Mouse (Mus musculus) kidney, embryonic 16.5 days (tissue): ENCODE measurements at regions not wholly inside any gene's neighbourhood (a gene's known extent, or its start where the extent isn't known, plus 50 kb on each side); places are given as distances from the start of the nearest gene placed in this dataset.

Source experiments
- ATAC-seq: fragments of 200-750 bp; cut with Nextera tagmentation; 2 replicates; pipeline ENCODE4 v1.8.0; 2017; ENCODE audit warnings: moderate TSS enrichment; ENCODE audit not compliant: low FRiP score, low TSS enrichment
- H3K27ac ChIP-seq: fragments of 300-500 bp; sonication (generic); 2 replicates; pipeline ENCODE4 v1.5.1; 2014; ENCODE audit warnings: low read length
- H3K27me3 ChIP-seq: fragments of 300-500 bp; sonication (generic); 2 replicates; pipeline ENCODE4 v1.6.1; 2014; ENCODE audit warnings: low read length, control low read depth, mixed read lengths; ENCODE audit not compliant: insufficient read depth
- H3K36me3 ChIP-seq: fragments of 300-500 bp; sonication (generic); 2 replicates; pipeline ENCODE4 v1.6.1; 2014; ENCODE audit warnings: low read length, control low read depth, mixed read lengths; ENCODE audit not compliant: insufficient read depth
- H3K4me1 ChIP-seq: fragments of 300-500 bp; sonication (generic); 2 replicates; pipeline ENCODE4 v1.6.1; 2014; ENCODE audit warnings: low read length, control low read depth, mixed read lengths; ENCODE audit not compliant: insufficient read depth
- H3K4me2 ChIP-seq: fragments of 300-500 bp; sonication (generic); replicated peaks from 2 replicates; pipeline ENCODE4 v1.6.1; 2014; ENCODE audit warnings: low read depth, low read length
- H3K4me3 ChIP-seq: fragments of 300-500 bp; sonication (generic); 2 replicates; pipeline ENCODE4 v1.5.1; 2014; ENCODE audit warnings: mild to moderate bottlenecking, low read length
- H3K9ac ChIP-seq: fragments of 300-500 bp; sonication (generic); replicated peaks from 2 replicates; pipeline ENCODE4 v1.6.1; 2014; ENCODE audit warnings: low read length
- H3K9me3 ChIP-seq: fragments of 300-500 bp; sonication (generic); 2 replicates; pipeline ENCODE4 v1.6.1; 2016; ENCODE audit warnings: low read length, control low read depth
- WGBS: fragments of 180-500 bp; shearing (Covaris S2); extraction: QIAGEN DNeasy Blood & Tissue Kit; methylation state at CpG from one replicate; pipeline ENCODE4 v1.1.7; 2014; 5-methylcytosine and 5-hydroxymethylcytosine counted together

DNA sequence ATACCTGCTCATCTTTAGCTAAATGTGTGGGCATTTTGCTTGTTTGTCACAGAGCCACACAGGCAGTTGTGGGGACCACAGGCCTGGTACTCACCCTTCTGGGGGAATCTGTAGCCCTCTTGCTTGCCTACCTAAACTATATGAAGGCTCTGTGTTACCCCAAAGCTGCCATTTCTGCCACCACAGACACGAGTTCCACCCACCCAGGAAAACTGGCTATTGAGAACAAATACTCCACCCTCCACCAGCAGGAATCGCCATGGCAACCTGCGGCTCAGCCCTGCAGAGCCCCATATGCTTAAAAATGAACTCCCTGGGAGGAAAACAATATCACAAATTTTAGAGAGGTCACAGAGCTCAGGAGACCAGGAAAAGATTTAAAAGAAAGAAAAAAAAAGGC, 76.0 kb upstream of the Ywhaq start:
- ATAC-seq: no peak
- no peak overlapping the region for H3K9ac ChIP-seq
- no peak overlapping the region for H3K4me2 ChIP-seq
- H3K4me1 ChIP-seq: 0 out of 2 replicates have a peak, but pooled peaks cover 2% of the 10 kb centered on the region
- 60% methylated on average over 3 of the region's 3 CpGs for WGBS
- H3K27ac ChIP-seq: no peak overlapping the region
- no peaks in the 10 kb centered on the region for H3K9me3 ChIP-seq
- no peak overlapping the region for H3K4me3 ChIP-seq
- no peaks in the 10 kb centered on the region for H3K36me3 ChIP-seq
- H3K27me3 ChIP-seq: no peaks in the 10 kb centered on the region

DNA sequence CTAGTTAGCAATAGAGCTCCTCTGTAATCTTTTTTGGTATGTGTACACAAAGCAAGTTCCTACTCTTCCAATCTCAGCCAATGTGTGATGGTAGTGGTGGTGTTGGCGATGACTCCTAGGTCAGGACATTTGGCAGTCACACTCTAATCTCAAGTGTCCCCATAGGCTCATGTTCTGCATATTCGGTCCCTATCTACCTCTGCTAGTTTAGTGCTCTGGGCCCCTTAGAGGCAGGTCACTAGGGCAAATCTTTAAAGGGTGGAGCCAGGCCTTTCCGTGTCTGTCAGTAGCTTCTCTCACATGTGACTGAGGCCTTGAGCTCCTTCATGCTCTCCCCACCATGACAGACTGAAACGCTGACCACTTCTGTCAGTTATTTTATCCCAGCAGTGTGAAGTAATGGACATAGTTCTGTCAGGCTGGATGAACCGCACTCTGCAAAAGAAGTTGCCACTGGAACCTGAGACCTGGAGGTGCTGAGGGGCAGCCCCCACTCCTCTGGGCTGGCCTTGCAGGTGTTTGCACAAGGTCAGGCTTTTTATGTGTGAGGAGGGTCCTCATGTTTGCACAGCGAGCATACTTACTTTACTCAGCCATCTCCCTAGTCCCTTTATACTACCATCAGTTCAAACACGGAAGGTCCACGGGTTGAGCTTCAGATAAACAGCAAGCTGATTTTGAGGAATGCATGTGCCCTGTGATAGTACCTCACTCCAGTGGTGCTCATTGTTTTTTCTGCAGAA, 75.3 kb upstream of the Ywhaq start:
- WGBS: 57% methylated on average over 8 of the region's 8 CpGs
- H3K9ac ChIP-seq: no peak overlapping the region
- H3K36me3 ChIP-seq: no peaks in the 10 kb centered on the region
- H3K9me3 ChIP-seq: no peaks in the 10 kb centered on the region
- 0 out of 2 replicates have a peak, but pooled peaks cover 2% of the 10 kb centered on the region for H3K4me1 ChIP-seq
- no peak overlapping the region for H3K4me3 ChIP-seq
- H3K27me3 ChIP-seq: no peaks in the 10 kb centered on the region
- H3K27ac ChIP-seq: no peak overlapping the region
- no peak for ATAC-seq
- H3K4me2 ChIP-seq: no peak overlapping the region

DNA sequence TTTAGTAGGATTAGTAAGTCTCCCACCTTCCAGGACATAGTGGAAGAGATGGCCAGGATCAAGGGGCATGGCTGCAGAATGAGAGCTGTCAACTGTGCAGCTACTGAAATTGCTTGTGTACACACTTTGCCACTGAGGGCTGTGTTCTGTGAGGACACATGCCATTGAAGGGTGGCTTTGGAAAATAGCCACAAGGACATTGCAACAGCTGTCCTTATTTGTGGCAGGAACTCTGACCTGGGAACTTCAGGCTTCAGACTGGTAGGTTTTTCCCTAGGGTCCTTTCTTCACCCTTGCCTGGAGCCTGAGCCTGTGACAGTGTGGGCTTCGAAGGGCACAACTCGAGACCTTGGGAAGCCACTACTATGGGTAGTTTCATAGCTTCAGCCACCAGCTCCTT, 64.2 kb upstream of the Ywhaq start:
- Histone ChIP-seq H3K36me3 (no peaks in the 10 kb centered on the region), H3K9me3 (no peaks in the 10 kb centered on the region), H3K4me1 (no peaks in the 10 kb centered on the region), H3K4me2 (no peak overlapping the region), H3K27me3 (no peaks in the 10 kb centered on the region), H3K27ac (no peak overlapping the region), H3K9ac (no peak overlapping the region), H3K4me3 (no peak overlapping the region)
- WGBS: 82% methylated on average over 2 of the region's 2 CpGs
- no peak for ATAC-seq

DNA sequence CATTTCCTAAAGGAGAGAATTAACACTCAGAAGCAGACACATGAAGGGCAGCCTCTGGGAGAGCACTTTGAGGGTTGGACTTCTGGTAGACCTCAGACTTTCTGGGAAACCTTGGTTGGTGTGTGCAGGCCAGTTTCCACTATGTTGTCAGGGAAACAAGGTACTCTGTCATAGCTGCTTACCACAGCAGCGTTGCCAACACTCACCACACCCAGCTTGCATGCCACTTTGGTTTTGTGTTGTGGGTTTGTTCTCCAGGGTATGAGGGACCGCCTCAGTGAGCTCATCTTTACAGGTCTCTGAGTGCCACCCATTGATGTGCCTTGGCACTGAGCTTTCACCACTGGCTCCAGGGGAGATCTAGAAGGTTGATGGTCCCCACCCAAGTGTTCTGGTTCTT, 62.8 kb upstream of the Ywhaq start:
- Histone ChIP-seq H3K9ac (no peak overlapping the region), H3K27me3 (no peaks in the 10 kb centered on the region), H3K27ac (no peak overlapping the region), H3K4me1 (no peaks in the 10 kb centered on the region), H3K9me3 (no peaks in the 10 kb centered on the region), H3K4me3 (no peak overlapping the region), H3K36me3 (no peaks in the 10 kb centered on the region), H3K4me2 (no peak overlapping the region)
- ATAC-seq: no peak
- WGBS: 79% methylated on average over 2 of the region's 2 CpGs

DNA sequence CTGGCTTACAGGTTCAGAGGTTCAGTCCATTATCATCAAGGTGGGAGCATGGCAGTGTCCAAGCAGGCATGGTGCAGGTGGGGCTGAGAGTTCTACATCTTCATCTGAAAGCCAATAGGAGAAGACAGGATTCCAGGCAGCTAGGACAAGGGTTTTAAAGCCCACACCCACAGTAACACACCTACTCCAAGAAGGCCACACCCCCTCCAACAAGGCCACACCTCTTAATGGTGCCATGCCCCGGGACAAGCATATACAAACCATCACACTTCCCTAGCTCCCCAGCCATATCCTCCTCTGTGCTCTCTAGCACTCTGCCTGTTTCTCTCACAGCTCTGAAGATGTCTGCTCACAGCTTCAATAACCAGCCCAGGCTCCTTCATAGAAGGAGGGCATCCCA, 61.8 kb upstream of the Ywhaq start:
- Histone ChIP-seq H3K9ac (no peak overlapping the region), H3K27me3 (no peaks in the 10 kb centered on the region), H3K9me3 (no peaks in the 10 kb centered on the region), H3K36me3 (no peaks in the 10 kb centered on the region), H3K4me2 (no peak overlapping the region), H3K4me3 (no peak overlapping the region), H3K4me1 (no peaks in the 10 kb centered on the region), H3K27ac (no peak overlapping the region)
- no peak for ATAC-seq
- WGBS: 44% methylated on average over 1 of the region's 1 CpGs

DNA sequence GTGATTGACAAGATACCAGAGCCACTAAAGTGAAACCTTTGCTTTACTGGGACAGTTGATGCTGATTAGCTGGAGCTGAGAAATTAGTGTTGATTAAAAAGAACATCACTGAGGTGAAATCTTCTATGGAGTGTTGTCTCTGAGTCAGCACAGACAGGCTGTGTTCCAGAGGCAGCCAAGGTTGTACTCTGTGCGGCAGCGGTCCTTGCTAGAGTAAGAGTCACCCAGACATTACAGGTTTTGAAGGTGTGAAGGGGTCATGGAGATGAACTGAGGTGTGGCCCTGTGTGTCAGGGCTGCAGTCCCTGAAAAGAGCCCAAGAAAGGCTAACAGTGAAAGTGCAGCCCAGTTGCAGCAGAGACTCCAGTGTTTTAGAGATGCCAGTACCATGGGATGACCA, 59.1 kb upstream of the Ywhaq start:
- 60% methylated on average over 2 of the region's 2 CpGs for WGBS
- Histone ChIP-seq H3K9ac (no peak overlapping the region), H3K4me2 (no peak overlapping the region), H3K9me3 (no peaks in the 10 kb centered on the region), H3K4me3 (no peak overlapping the region), H3K27me3 (no peaks in the 10 kb centered on the region), H3K36me3 (no peaks in the 10 kb centered on the region), H3K4me1 (no peaks in the 10 kb centered on the region), H3K27ac (no peak overlapping the region)
- ATAC-seq: no peak

DNA sequence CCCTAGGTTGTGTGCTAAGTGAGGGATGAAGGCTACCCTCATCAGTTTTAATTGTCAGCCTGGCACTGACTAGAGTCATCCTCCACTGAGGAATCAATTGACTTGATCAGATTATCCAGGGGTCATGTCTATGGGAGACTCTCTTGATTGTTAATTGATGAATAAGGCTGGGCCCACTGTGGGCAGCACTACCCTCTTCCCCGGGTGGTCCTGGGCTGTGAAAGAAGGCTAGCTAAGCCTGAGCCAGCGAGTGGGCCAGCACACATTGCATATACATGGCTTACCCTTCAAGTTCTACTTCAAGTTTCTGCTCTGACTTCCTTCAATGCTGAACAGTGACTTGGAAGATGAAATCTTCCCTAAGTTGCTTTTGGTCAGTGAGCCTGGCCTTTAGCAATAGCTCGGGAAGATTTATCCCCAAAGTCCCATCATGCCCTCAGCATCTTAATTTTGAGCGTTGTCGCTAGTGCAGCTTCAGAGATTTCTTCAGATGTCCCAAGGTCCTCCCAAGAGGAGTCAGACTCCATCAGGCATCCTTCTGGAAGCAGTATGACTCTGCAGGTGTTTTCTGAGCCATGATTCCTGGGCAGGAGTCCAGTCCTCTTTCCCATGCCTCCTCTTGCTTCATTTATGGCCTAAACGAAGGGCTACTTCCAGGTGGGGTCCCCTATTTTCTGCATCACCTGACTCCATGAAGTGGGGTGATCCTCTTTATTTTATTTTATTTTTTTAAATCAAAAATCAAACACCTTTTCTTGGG, 55.7 kb upstream of the Ywhaq start:
- no peaks in the 10 kb centered on the region for H3K4me1 ChIP-seq

DNA sequence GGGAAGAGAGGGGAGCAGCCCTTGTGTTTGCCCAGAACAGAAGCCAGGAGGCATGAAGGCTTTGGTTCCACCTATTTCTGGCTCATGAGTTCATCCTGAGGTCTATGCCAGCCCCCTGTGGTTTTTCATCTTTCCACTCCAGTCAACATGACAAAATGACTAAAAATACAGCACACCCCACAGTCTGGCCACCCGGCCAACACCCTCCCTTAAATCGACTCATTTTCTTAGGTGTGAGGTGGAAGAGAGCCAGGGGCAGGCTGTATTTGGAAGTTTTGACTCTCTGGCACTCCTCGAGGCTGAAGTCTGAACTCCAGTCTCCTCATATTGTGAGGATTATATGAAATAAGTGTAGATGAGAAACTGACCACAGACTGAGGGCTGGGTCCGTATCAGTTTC, 55.0 kb upstream of the Ywhaq start:
- no peaks in the 10 kb centered on the region for H3K27me3 ChIP-seq
- no peaks in the 10 kb centered on the region for H3K4me1 ChIP-seq
- 50% methylated on average over 4 of the region's 4 CpGs for WGBS
- no peak overlapping the region for H3K4me2 ChIP-seq
- ATAC-seq: no peak
- H3K9me3 ChIP-seq: no peaks in the 10 kb centered on the region
- no peaks in the 10 kb centered on the region for H3K36me3 ChIP-seq
- H3K4me3 ChIP-seq: no peak overlapping the region
- H3K27ac ChIP-seq: no peak overlapping the region
- H3K9ac ChIP-seq: no peak overlapping the region

More for the DNA sequence above, 55.7 kb upstream of the Ywhaq start:
- no peak overlapping the region for H3K4me3 ChIP-seq
- H3K27ac ChIP-seq: no peak overlapping the region
- no peaks in the 10 kb centered on the region for H3K9me3 ChIP-seq
- 87% methylated on average over 6 of the region's 6 CpGs for WGBS
- no peak overlapping the region for H3K4me2 ChIP-seq
- no peak for ATAC-seq
- H3K36me3 ChIP-seq: no peaks in the 10 kb centered on the region
- H3K9ac ChIP-seq: no peak overlapping the region
- no peaks in the 10 kb centered on the region for H3K27me3 ChIP-seq

DNA sequence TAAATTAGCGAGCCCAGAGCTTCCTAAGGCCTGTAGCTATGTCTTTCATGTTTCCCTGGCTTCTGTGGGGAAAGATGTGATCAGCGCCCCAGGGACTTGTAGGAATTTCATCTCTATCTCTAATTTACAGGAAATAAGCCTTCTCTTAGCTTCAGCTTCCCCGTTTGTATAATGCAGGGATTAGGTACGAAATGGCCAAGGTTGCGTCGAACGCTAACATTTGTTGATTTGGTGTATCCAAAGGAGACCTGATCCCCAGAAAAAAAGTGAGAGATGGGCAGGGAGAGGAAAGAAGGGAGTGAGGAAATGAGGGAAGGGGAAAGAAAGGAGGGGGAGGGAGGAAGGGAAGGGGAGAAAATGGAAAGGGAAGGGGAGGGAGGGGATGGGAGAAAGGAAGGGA, 54.5 kb upstream of the Ywhaq start:
- Histone ChIP-seq H3K27ac (no peak overlapping the region), H3K4me3 (no peak overlapping the region), H3K4me1 (no peaks in the 10 kb centered on the region), H3K9ac (no peak overlapping the region), H3K36me3 (no peaks in the 10 kb centered on the region), H3K27me3 (no peaks in the 10 kb centered on the region), H3K4me2 (no peak overlapping the region), H3K9me3 (no peaks in the 10 kb centered on the region)
- ATAC-seq: no peak
- WGBS: 89% methylated on average over 7 of the region's 7 CpGs

DNA sequence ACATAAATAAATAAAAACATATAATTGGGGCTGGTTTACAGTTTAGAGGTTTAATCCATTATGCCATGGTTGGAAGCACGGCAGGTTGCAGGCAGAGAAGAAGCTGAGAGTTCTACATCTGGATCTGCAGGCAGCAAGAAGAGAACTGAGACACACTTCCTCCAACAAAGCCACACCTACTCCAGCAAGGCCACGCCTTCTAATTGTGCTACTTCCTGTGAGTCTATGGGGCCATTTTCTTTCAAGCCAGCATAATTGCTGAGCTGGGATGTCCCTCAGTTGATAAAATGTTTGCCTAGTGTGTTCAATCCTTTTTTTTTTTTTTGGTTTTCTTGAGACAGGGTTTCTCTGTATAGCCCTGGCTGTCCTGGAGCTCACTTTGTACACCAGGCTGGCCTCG, 52.8 kb upstream of the Ywhaq start:
- Histone ChIP-seq H3K9me3 (no peaks in the 10 kb centered on the region), H3K4me3 (no peak overlapping the region), H3K4me2 (no peak overlapping the region), H3K4me1 (no peaks in the 10 kb centered on the region), H3K27me3 (no peaks in the 10 kb centered on the region), H3K9ac (no peak overlapping the region), H3K36me3 (no peaks in the 10 kb centered on the region), H3K27ac (no peak overlapping the region)
- ATAC-seq: no peak
- WGBS: 98% methylated on average over 3 of the region's 3 CpGs
